ENCODE assay signal across 14 mouse cellular contexts in the genomic region with DNA sequence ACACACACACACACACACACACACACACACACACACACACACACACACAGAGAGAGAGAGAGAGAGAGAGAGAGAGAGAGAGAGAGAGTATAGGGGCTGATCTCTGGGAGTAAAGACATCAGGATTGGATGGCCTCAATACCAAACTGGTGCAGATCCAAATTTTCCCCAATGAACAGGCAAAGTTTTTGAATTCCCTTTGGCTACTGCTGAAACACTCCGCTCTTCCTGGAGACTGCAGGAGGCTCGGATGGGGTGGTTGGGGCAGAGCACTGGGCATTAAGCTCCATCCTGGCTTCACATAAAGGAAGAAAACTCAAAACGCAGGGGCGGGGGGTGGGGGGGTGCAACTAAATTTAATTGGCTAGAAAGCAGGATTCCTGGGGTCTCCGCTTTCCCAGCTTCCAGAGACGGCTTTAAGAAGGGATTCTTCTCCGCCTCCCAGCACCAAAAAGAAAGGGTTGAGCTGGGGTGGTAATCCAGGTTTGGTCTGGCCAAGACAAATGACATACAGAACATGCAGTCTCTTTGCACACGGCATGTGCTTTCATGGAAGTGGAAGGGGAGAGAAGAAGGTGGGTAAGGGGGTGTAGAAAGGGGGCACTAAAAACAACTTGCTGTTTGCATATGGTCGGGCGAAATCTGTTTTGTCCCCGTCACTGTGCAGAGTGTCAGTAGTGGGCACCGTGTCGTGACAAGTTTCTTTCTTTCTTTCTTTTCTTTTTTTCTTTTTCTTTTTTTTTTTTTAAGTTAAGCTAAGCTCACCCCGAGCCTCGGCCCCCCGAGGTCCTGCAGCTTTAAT. TPM values are rescaled to one million over a fixed set of nuclear protein-coding genes. Genes with fewer than 3 reads are reported as not detected.
DNase-seq lines count a peak whose midpoint lies in the region; ATAC-seq lines count a peak whose summit lies in the region.
"Had no signal": no experiment of that assay in that cellular context is flagged by ENCODE, and none has a peak within 500 bp of the region (broad histone marks: within the 10 kb centered on the region; RNA-seq: fewer than 3 reads in every experiment).

No protein-coding gene starts in this region.

- no peak overlapping the region for H3K27ac ChIP-seq in embryonic facial prominence, embryonic 10.5 days (replicated peaks)
- H3K27ac ChIP-seq in forebrain, embryonic 11.5 days (ENCODE audit: low read depth, low read length), result 0 out of 2 replicates have a peak overlapping the region, but pooled peaks have one; percentile 25
- H3K27ac ChIP-seq in hindbrain, embryonic 13.5 days, result no peak overlapping the region
- 0 out of 2 replicates have a peak overlapping the region, but pooled peaks have one; percentile 38 for H3K27ac ChIP-seq in midbrain, embryonic 15.5 days
- H3K27ac ChIP-seq: gastrocnemius, adult 2 months; macrophage had no signal

- no peaks in the 10 kb centered on the region for H3K36me3 ChIP-seq in embryonic facial prominence, embryonic 10.5 days (replicated peaks)
- no peaks in the 10 kb centered on the region for H3K36me3 ChIP-seq in forebrain, embryonic 11.5 days (ENCODE audit: control insufficient read depth, insufficient read depth, low read length)
- H3K36me3 ChIP-seq in hindbrain, embryonic 13.5 days, result no peaks in the 10 kb centered on the region
- no peaks in the 10 kb centered on the region for H3K36me3 ChIP-seq in midbrain, embryonic 15.5 days (replicated peaks)

- peaks cover 25% of the 10 kb centered on the region for H3K4me1 ChIP-seq in embryonic facial prominence, embryonic 10.5 days
- H3K4me1 ChIP-seq in forebrain, embryonic 11.5 days (replicated peaks; ENCODE audit: control insufficient read depth, insufficient read depth, low read length), result peaks cover 29% of the 10 kb centered on the region
- H3K4me1 ChIP-seq in hindbrain, embryonic 13.5 days (replicated peaks), result peaks cover 43% of the 10 kb centered on the region
- peaks cover 24% of the 10 kb centered on the region for H3K4me1 ChIP-seq in midbrain, embryonic 15.5 days

- H3K4me3 ChIP-seq in embryonic facial prominence, embryonic 10.5 days, result 0 out of 2 replicates have a peak overlapping the region, but pooled peaks have one; percentile 4
- H3K4me3 ChIP-seq in forebrain, embryonic 11.5 days (ENCODE audit: low read depth, low read length), result peak overlapping the region; percentile 12; the same call in 1 of the 2 replicates
- H3K4me3 ChIP-seq in hindbrain, embryonic 13.5 days, result peak overlapping the region; percentile 7; the same call in 1 of the 2 replicates
- H3K4me3 ChIP-seq in midbrain, embryonic 15.5 days, result peak overlapping the region; percentile 20
- H3K4me3 ChIP-seq: erythroblast, embryonic 14.5 days; gastrocnemius, adult 2 months had no signal

- DNase-seq in embryonic facial prominence, embryonic 10.5 days (ENCODE audit: low spot score), result no peak
- DNase-seq in forebrain, embryonic 11.5 days (ENCODE audit: low spot score), result no peak
- no peak for DNase-seq in B cell, adult 2 months
- DNase-seq in adipocyte (ENCODE audit: low spot score) (no peak), liver (no peak)
- DNase-seq: cerebellum, adult 11 months; gastrocnemius, adult 2 months; kidney, adult 8-10 months; lung, adult 18-20 months had no signal

- 30% methylated on average over 16 of the region's 16 CpGs for WGBS in embryonic facial prominence, embryonic 10.5 days
- WGBS in forebrain, embryonic 11.5 days, result 7% methylated on average over 16 of the region's 16 CpGs
- 14% methylated on average over 16 of the region's 16 CpGs for WGBS in hindbrain, embryonic 13.5 days
- WGBS in midbrain, embryonic 15.5 days, result 9% methylated on average over 16 of the region's 16 CpGs

- peak overlapping the region; percentile 42 for H3K4me2 ChIP-seq in forebrain, embryonic 11.5 days (ENCODE audit: low read depth, low read length, severe bottlenecking)
- peak overlapping the region; percentile 40 for H3K4me2 ChIP-seq in hindbrain, embryonic 13.5 days
- peak overlapping the region; percentile 38 for H3K4me2 ChIP-seq in midbrain, embryonic 15.5 days

- no peak overlapping the region; the same call in 1 of the 2 replicates for H3K9ac ChIP-seq in forebrain, embryonic 11.5 days (ENCODE audit: low read length)
- no peak overlapping the region for H3K9ac ChIP-seq in hindbrain, embryonic 13.5 days
- H3K9ac ChIP-seq in midbrain, embryonic 15.5 days, result no peak overlapping the region

- peaks cover 100% of the 10 kb centered on the region for H3K27me3 ChIP-seq in embryonic facial prominence, embryonic 10.5 days (replicated peaks; ENCODE audit: low read depth, poor library complexity, severe bottlenecking)
- peaks cover 73% of the 10 kb centered on the region for H3K27me3 ChIP-seq in forebrain, embryonic 11.5 days (ENCODE audit: control insufficient read depth, insufficient read depth, low read length)
- H3K27me3 ChIP-seq in hindbrain, embryonic 13.5 days, result peaks cover 98% of the 10 kb centered on the region
- H3K27me3 ChIP-seq in midbrain, embryonic 15.5 days (replicated peaks), result peaks cover 75% of the 10 kb centered on the region

- peak; percentile 53 for ATAC-seq in forebrain, embryonic 11.5 days (replicated peaks; ENCODE audit: low FRiP score)
- ATAC-seq in hindbrain, embryonic 13.5 days (ENCODE audit: low FRiP score), result no peak
- ATAC-seq in midbrain, embryonic 15.5 days (replicated peaks), result no peak
- ATAC-seq in frontal cortex, adult (ENCODE audit: low TSS enrichment), result no peak

- no peaks in the 10 kb centered on the region for H3K9me3 ChIP-seq in embryonic facial prominence, embryonic 10.5 days
- H3K9me3 ChIP-seq in forebrain, embryonic 11.5 days (ENCODE audit: control insufficient read depth, low read length), result no peaks in the 10 kb centered on the region
- H3K9me3 ChIP-seq in hindbrain, embryonic 13.5 days, result no peaks in the 10 kb centered on the region
- no peaks in the 10 kb centered on the region for H3K9me3 ChIP-seq in midbrain, embryonic 15.5 days

RNA-seq across cellular contexts. Expression of a gene that starts 31.3 kb away (rescaled TPM):
- 1.9 and 3.3 TPM in 2 replicates for polyA plus RNA-seq in embryonic facial prominence, embryonic 10.5 days (2016; fragmentation: Nextera tagmentation; extraction: Ambion mirVana)
- 9.0 and 12.3 TPM in 2 replicates for polyA plus RNA-seq in forebrain, embryonic 11.5 days (2014; fragmentation: Nextera tagmentation; extraction: Ambion mirVana)
- 21.4 and 29.2 TPM in 2 replicates for polyA plus RNA-seq in hindbrain, embryonic 13.5 days (2015; fragmentation: Nextera tagmentation; extraction: Ambion mirVana)
- 79.2 and 81.5 TPM in 2 replicates for polyA plus RNA-seq in midbrain, embryonic 15.5 days (2015; fragmentation: Nextera tagmentation; extraction: Ambion mirVana)
- polyA plus RNA-seq: erythroblast, embryonic 14.5 days; macrophage had no signal

Comparison
In these comparisons a context has a peak if more than half of its experiments do, and no peak if none do; other contexts are left out.
1. H3K27ac ChIP-seq: peak in forebrain, embryonic 11.5 days (single experiment) and midbrain, embryonic 15.5 days (single experiment); none in embryonic facial prominence, embryonic 10.5 days (single experiment) and hindbrain, embryonic 13.5 days (single experiment).
2. Peak in every context shown above with its lines, with median percentiles within 50 percentile points of each other: H3K4me3 ChIP-seq and H3K4me2 ChIP-seq.